Mouse (Mus musculus) myocyte (in vitro differentiated cells): ENCODE results near the gene Eme2. TPM values are rescaled to one million over a fixed set of nuclear protein-coding genes. Genes with fewer than 3 reads are reported as not detected.

ENCODE experiments used
- polyA plus RNA-seq: library from polyadenylated mRNA; unstranded; fragments of >200 nt; fragmentation: generic; extraction: Trizol; gene quantifications from one replicate; pipeline ENCODE4 v1.2.1, GENCODE M21; 2012; ENCODE audit warnings: missing spikeins

Gene Eme2
- polyA plus RNA-seq, 1 experiment = 12.5 TPM

Other genes with a start within 250 kb of the Eme2 start
- gene Slc9a3r2, start 244.8 kb downstream of the Eme2 start, polyA plus RNA-seq = 19.1 TPM
- not detected for gene Npw, start 236.6 kb downstream of the Eme2 start, polyA plus RNA-seq
- 49.7 TPM for gene Zfp598, start 225.4 kb downstream of the Eme2 start, polyA plus RNA-seq
- gene Syngr3, start 205.1 kb downstream of the Eme2 start, polyA plus RNA-seq = 0.29 TPM
- gene Gfer, start 198.9 kb downstream of the Eme2 start, polyA plus RNA-seq = 47.7 TPM
- gene Noxo1, start 198.9 kb downstream of the Eme2 start, polyA plus RNA-seq = 0.54 TPM
- gene Tbl3, start 187.4 kb downstream of the Eme2 start, polyA plus RNA-seq = 66.6 TPM
- 0.36 TPM for gene Rnf151, start 177.0 kb downstream of the Eme2 start, polyA plus RNA-seq
- gene Rps2, start 177.0 kb downstream of the Eme2 start, polyA plus RNA-seq = 178 TPM
- 547 TPM for gene Ndufb10, start 170.6 kb downstream of the Eme2 start, polyA plus RNA-seq
- 1.7 TPM for gene Rpl3l, start 167.3 kb downstream of the Eme2 start, polyA plus RNA-seq
- gene Msrb1, start 158.4 kb downstream of the Eme2 start, polyA plus RNA-seq = 73.9 TPM
- not detected for gene Hs3st6, start 142.1 kb downstream of the Eme2 start, polyA plus RNA-seq
- gene Meiob, start 90.8 kb downstream of the Eme2 start, polyA plus RNA-seq = not detected
- gene Hagh, start 54.9 kb downstream of the Eme2 start, polyA plus RNA-seq = 58.3 TPM
- gene Fahd1, start 44.7 kb downstream of the Eme2 start, polyA plus RNA-seq = 9.5 TPM
- gene Igfals, start 29.1 kb downstream of the Eme2 start, polyA plus RNA-seq = not detected
- 38.5 TPM for gene Nubp2, start 8.7 kb downstream of the Eme2 start, polyA plus RNA-seq
- 46.6 TPM for gene Spsb3, start 8.4 kb downstream of the Eme2 start, polyA plus RNA-seq
- 142 TPM for gene Mrps34, start within 50 bp of the Eme2 start, polyA plus RNA-seq
- gene Nme3, start 1.4 kb upstream of the Eme2 start, polyA plus RNA-seq = 23.7 TPM
- gene Mapk8ip3, start 41.9 kb upstream of the Eme2 start, polyA plus RNA-seq = 47.6 TPM
- gene Jpt2, start 65.6 kb upstream of the Eme2 start, polyA plus RNA-seq = 16.3 TPM
- 3.5 TPM for gene Cramp1l, start 120.7 kb upstream of the Eme2 start, polyA plus RNA-seq
- gene Ift140, start 121.0 kb upstream of the Eme2 start, polyA plus RNA-seq = 8.9 TPM
- gene Tmem204, start 188.5 kb upstream of the Eme2 start, polyA plus RNA-seq = 0.43 TPM
- 14.4 TPM for gene Telo2, start 220.9 kb upstream of the Eme2 start, polyA plus RNA-seq
- not detected for gene Ptx4, start 225.7 kb upstream of the Eme2 start, polyA plus RNA-seq
- gene Clcn7, start 238.3 kb upstream of the Eme2 start, polyA plus RNA-seq = 22.9 TPM